Mouse (Mus musculus) kidney, postnatal 0 days (tissue): ENCODE data around the gene Inmt. TPM values are rescaled to one million over a fixed set of nuclear protein-coding genes. Genes with fewer than 3 reads are reported as not detected.

Experiments
- ATAC-seq: fragments of 200-750 bp; cut with Nextera tagmentation; replicated peaks from 2 replicates; pipeline ENCODE4 v1.8.0; 2017; ENCODE audit warnings: low read depth, moderate number of reproducible peaks, moderate TSS enrichment, moderate library complexity; ENCODE audit not compliant: low FRiP score
- DNase-seq: peaks from one replicate; pipeline ENCODE4 v3.0.0-alpha.2; 2016; ENCODE audit warnings: low spot score
- H3K27ac ChIP-seq: fragments of 300-500 bp; sonication (generic); 2 replicates; pipeline ENCODE4 v1.5.1; 2014; ENCODE audit warnings: mild to moderate bottlenecking
- H3K27me3 ChIP-seq: fragments of 300-500 bp; sonication (generic); 2 replicates; pipeline ENCODE4 v1.6.1; 2014; ENCODE audit warnings: low read length, mixed read lengths; ENCODE audit not compliant: insufficient read depth
- H3K36me3 ChIP-seq: fragments of 300-500 bp; sonication (generic); 2 replicates; pipeline ENCODE4 v1.6.1; 2014; ENCODE audit warnings: low read length, mixed read lengths; ENCODE audit not compliant: insufficient read depth
- H3K4me1 ChIP-seq: fragments of 300-500 bp; sonication (generic); replicated peaks from 2 replicates; pipeline ENCODE4 v1.6.1; 2014; ENCODE audit warnings: antibody characterized with exemption, low read length, mixed read lengths; ENCODE audit not compliant: insufficient read depth
- H3K4me2 ChIP-seq: fragments of 300-500 bp; sonication (generic); 2 replicates; pipeline ENCODE4 v1.6.1; 2014; ENCODE audit warnings: mild to moderate bottlenecking, low read length, moderate library complexity, mixed read lengths
- H3K4me3 ChIP-seq: fragments of 300-500 bp; sonication (generic); replicated peaks from 2 replicates; pipeline ENCODE4 v1.5.1; 2014; ENCODE audit warnings: low read depth, low read length
- H3K9ac ChIP-seq: fragments of 300-500 bp; sonication (generic); 2 replicates; pipeline ENCODE4 v1.6.1; 2014; ENCODE audit warnings: low read depth, low read length
- H3K9me3 ChIP-seq: fragments of 300-500 bp; sonication (generic); replicated peaks from 2 replicates; pipeline ENCODE4 v1.6.1; 2016; ENCODE audit warnings: low read length, inconsistent platforms, mixed read lengths
- CTCF ChIP-seq: IDR thresholded peaks from 2 replicates; pipeline ENCODE4 v1.5.1; 2016; ENCODE audit warnings: antibody characterized with exemption, low read depth, mild to moderate bottlenecking, moderate library complexity
- WGBS: fragments of 180-500 bp; shearing (Covaris S2); extraction: QIAGEN DNeasy Blood & Tissue Kit; methylation state at CpG from one replicate; pipeline ENCODE4 v1.1.7; 2014; 5-methylcytosine and 5-hydroxymethylcytosine counted together
- polyA plus RNA-seq: library from polyadenylated mRNA; unstranded; fragments of >200 nt; fragmentation: Nextera tagmentation; extraction: Ambion mirVana; gene quantifications from 2 replicates; pipeline ENCODE4 v1.2.1, GENCODE M21; 2015

The Inmt gene
- polyA plus RNA-seq, 1 experiment from 2014 or later = 25.4 TPM

GRCm38 (mm10) chr6:55173171-55173570 is 1.7 kb downstream of the Inmt start:
- Histone ChIP-seq H3K27ac (no peak overlapping the region), H3K9ac (no peak overlapping the region), H3K9me3 (no peaks in the 10 kb centered on the region), H3K27me3 (no peaks in the 10 kb centered on the region), H3K4me3 (no peak overlapping the region), H3K4me1 (peaks cover 15% of the 10 kb centered on the region; the same call in 1 of the 2 replicates), H3K36me3 (no peaks in the 10 kb centered on the region), H3K4me2 (no peak overlapping the region)
- ATAC-seq = no peak
- TF ChIP-seq CTCF = no peak
- 67% methylated on average over 10 of the region's 10 CpGs for WGBS
- DNase-seq = no peak

- Histone ChIP-seq H3K4me3 (no peak overlapping the region), H3K4me2 (no peak overlapping the region), H3K27me3 (no peaks in the 10 kb centered on the region), H3K27ac (no peak overlapping the region), H3K9ac (no peak overlapping the region), H3K9me3 (no peaks in the 10 kb centered on the region), H3K4me1 (peaks cover 15% of the 10 kb centered on the region; the same call in 1 of the 2 replicates), H3K36me3 (no peaks in the 10 kb centered on the region)
- WGBS = 55% methylated on average over 4 of the region's 4 CpGs
- DNase-seq (no peak), ATAC-seq (no peak; the same call in 1 of the 2 replicates)
- TF ChIP-seq CTCF = peak; percentile 50; the same call in 1 of the 2 replicates
Measured at GRCm38 (mm10) chr6:55171638-55172037, 3.2 kb downstream of the Inmt start.

- DNase-seq (no peak), ATAC-seq (no peak)
- Histone ChIP-seq H3K4me2 (no peak overlapping the region), H3K27ac (no peak overlapping the region), H3K27me3 (no peaks in the 10 kb centered on the region), H3K9ac (no peak overlapping the region), H3K9me3 (no peaks in the 10 kb centered on the region), H3K4me1 (peaks cover 8% of the 10 kb centered on the region; the same call in 1 of the 2 replicates), H3K4me3 (no peak overlapping the region), H3K36me3 (no peaks in the 10 kb centered on the region)
- 66% methylated on average over 5 of the region's 5 CpGs for WGBS
- TF ChIP-seq CTCF = no peak
Measured at GRCm38 (mm10) chr6:55169818-55170217, 5.0 kb downstream of the Inmt start.

GRCm38 (mm10) chr6:55166777-55167463 is 7.9 kb downstream of the Inmt start:
- H3K4me1 ChIP-seq = no peaks in the 10 kb centered on the region
- TF ChIP-seq CTCF = peak; percentile 93
- ATAC-seq (0 out of 2 replicates have a peak, but pooled peaks have one; percentile 31), DNase-seq (peak; percentile 88)
- H3K4me2 ChIP-seq = no peak overlapping the region
- H3K9me3 ChIP-seq = no peaks in the 10 kb centered on the region
- no peaks in the 10 kb centered on the region for H3K27me3 ChIP-seq
- H3K36me3 ChIP-seq = no peaks in the 10 kb centered on the region
- H3K27ac ChIP-seq = no peak overlapping the region
- H3K4me3 ChIP-seq = no peak overlapping the region
- no peak overlapping the region for H3K9ac ChIP-seq
- 43% methylated on average over 7 of the region's 7 CpGs for WGBS

- Histone ChIP-seq H3K27ac (no peak overlapping the region), H3K4me2 (no peak overlapping the region), H3K9me3 (no peaks in the 10 kb centered on the region), H3K4me1 (no peaks in the 10 kb centered on the region), H3K36me3 (no peaks in the 10 kb centered on the region), H3K9ac (no peak overlapping the region), H3K27me3 (no peaks in the 10 kb centered on the region), H3K4me3 (no peak overlapping the region)
- no peak for TF ChIP-seq CTCF
- DNase-seq = no peak
- WGBS = 77% methylated on average over 8 of the region's 8 CpGs
- ATAC-seq = no peak
Measured at GRCm38 (mm10) chr6:55163046-55163584, 11.7 kb downstream of the Inmt start.

GRCm38 (mm10) chr6:55161311-55161761 is 13.5 kb downstream of the Inmt start:
- Histone ChIP-seq H3K4me1 (no peaks in the 10 kb centered on the region), H3K4me2 (no peak overlapping the region), H3K36me3 (no peaks in the 10 kb centered on the region), H3K27ac (no peak overlapping the region), H3K9me3 (no peaks in the 10 kb centered on the region), H3K4me3 (no peak overlapping the region), H3K9ac (no peak overlapping the region), H3K27me3 (no peaks in the 10 kb centered on the region)
- DNase-seq (no peak), ATAC-seq (no peak)
- TF ChIP-seq CTCF = no peak
- WGBS = 70% methylated on average over 5 of the region's 5 CpGs
